26 mouse cellular contexts compared by ENCODE assay signal in genomic region chr15:100049496-100050087, GRCm38 (mm10). TPM values are rescaled to one million over a fixed set of nuclear protein-coding genes. Genes with fewer than 3 reads are reported as not detected.
DNase-seq lines count a peak whose midpoint lies in the region; ATAC-seq and TF ChIP-seq lines count a peak whose summit lies in the region.
"Had no signal": no experiment of that assay in that cellular context is flagged by ENCODE, and none has a peak within 500 bp of the region (broad histone marks: within the 10 kb centered on the region; RNA-seq: fewer than 3 reads in every experiment).

No protein-coding gene starts in this region.

- H3K9ac ChIP-seq in forebrain, embryonic 15.5 days (replicated peaks), result no peak overlapping the region
- H3K9ac ChIP-seq: embryonic facial prominence, embryonic 12.5 days; embryonic facial prominence, embryonic 15.5 days; heart, embryonic 12.5 days; heart, embryonic 15.5 days; hindbrain, embryonic 14.5 days had no signal

- peaks cover 9% of the 10 kb centered on the region for H3K36me3 ChIP-seq in forebrain, embryonic 15.5 days

- no peaks in the 10 kb centered on the region for H3K27me3 ChIP-seq in forebrain, embryonic 15.5 days
- H3K27me3 ChIP-seq: embryonic facial prominence, embryonic 12.5 days; embryonic facial prominence, embryonic 15.5 days; heart, embryonic 12.5 days; heart, embryonic 15.5 days had no signal

- H3K4me1 ChIP-seq in forebrain, embryonic 15.5 days, result peaks cover 19% of the 10 kb centered on the region

- ATAC-seq in frontal cortex, adult (ENCODE audit: low TSS enrichment), result peak; percentile 83
- ATAC-seq in forebrain, embryonic 15.5 days (replicated peaks), result no peak
- no peak for ATAC-seq in megakaryocyte progenitor cell, adult 5-6 weeks (replicated peaks; ENCODE audit: poor library complexity)
- ATAC-seq: forebrain, embryonic 14.5 days; hindbrain, postnatal 0 days; intestine, postnatal 0 days had no signal

- no peaks in the 10 kb centered on the region for H3K9me3 ChIP-seq in forebrain, embryonic 15.5 days
- H3K9me3 ChIP-seq: embryonic facial prominence, embryonic 12.5 days; embryonic facial prominence, embryonic 15.5 days; heart, embryonic 12.5 days; heart, embryonic 15.5 days had no signal

- 76% methylated on average over 7 of the region's 7 CpGs for WGBS in forebrain, embryonic 15.5 days

- no peak overlapping the region for H3K4me3 ChIP-seq in layer of hippocampus, adult 2 months
- no peak overlapping the region for H3K4me3 ChIP-seq in forebrain, embryonic 15.5 days
- H3K4me3 ChIP-seq: embryonic facial prominence, embryonic 12.5 days; embryonic facial prominence, embryonic 15.5 days; heart, embryonic 12.5 days; heart, embryonic 15.5 days had no signal

- H3K4me2 ChIP-seq in forebrain, embryonic 15.5 days (replicated peaks), result no peak overlapping the region
- H3K4me2 ChIP-seq: embryonic facial prominence, embryonic 12.5 days; embryonic facial prominence, embryonic 15.5 days; heart, embryonic 12.5 days; heart, embryonic 15.5 days; hindbrain, embryonic 14.5 days had no signal

- no peak for DNase-seq in frontal cortex, postnatal 14 days (ENCODE audit: low spot score in 2 of 2)
- DNase-seq in layer of hippocampus, adult 2 months (ENCODE audit: low spot score in 2 of 2), result no peak
- DNase-seq in layer of hippocampus, adult 8-10 months (ENCODE audit: low spot score in 2 of 2), result no peak
- DNase-seq in 3T3-L1 (ENCODE audit: low read depth, low spot score), result peak; percentile 35
- DNase-seq in brain, adult 2 months (ENCODE audit: low read depth, low spot score), result peak; percentile 69
- DNase-seq: adrenal gland, adult 2 months; adrenal gland, postnatal 14 days; B cell, adult 2 months; cerebellum, adult 18-20 months; cerebellum, adult 9-10 months; cerebellum, postnatal 14 days; gastrocnemius, postnatal 10 days; heart, adult 18-20 months; heart, postnatal 10 days; heart, postnatal 36 days had no signal

- H3K27ac ChIP-seq in layer of hippocampus, adult 2 months, result peak overlapping the region; percentile 2; the same call in 1 of the 2 replicates
- no peak overlapping the region for H3K27ac ChIP-seq in forebrain, embryonic 15.5 days (replicated peaks)
- H3K27ac ChIP-seq: embryonic facial prominence, embryonic 12.5 days; embryonic facial prominence, embryonic 15.5 days; heart, embryonic 15.5 days; hindbrain, embryonic 14.5 days; hindbrain, postnatal 0 days had no signal

- no peak for TF ChIP-seq CTCF in layer of hippocampus, adult 2 months (conservative IDR thresholded peaks at IDR 0.05)

RNA-seq across cellular contexts. Expression of gene Dip2b, which starts 11.1 kb away (rescaled TPM):
- 10 to 100 TPM; 47.7 to 51.3 TPM for total RNA-seq in layer of hippocampus, adult 2 months (2021)
- 10 to 100 TPM; 46.0 to 55.2 (median 48.7) TPM for total RNA-seq in layer of hippocampus, adult 8-10 months (2022)
- polyA plus RNA-seq in forebrain, embryonic 15.5 days (2015; fragmentation: Nextera tagmentation; extraction: Ambion mirVana), result 20.2 and 20.5 TPM in 2 replicates
- 17.5 and 17.6 TPM in 2 replicates for total RNA-seq in megakaryocyte progenitor cell, adult 5-6 weeks (2015)
- total RNA-seq in megakaryocyte progenitor cell, adult 5-6 weeks (2017), result 10.2 TPM in 2 replicates

Comparison
In these comparisons a context has a peak if more than half of its experiments do, and no peak if none do; other contexts are left out.
1. DNase-seq: peak in 3T3-L1 (single experiment) and brain, adult 2 months (single experiment); none in frontal cortex, postnatal 14 days (0 of 2), layer of hippocampus, adult 2 months (0 of 2) and layer of hippocampus, adult 8-10 months (0 of 2).